Mouse (Mus musculus): Measurements from ENCODE around the gene Olfr71.

Gene Olfr71

GRCm38 (mm10) chr4:43709869-43710268 lies at the start of gene Olfr71:
TSS of gene Olfr71 (minus strand) at chr4:43710255.
- DNase-seq, result no peak

GRCm38 (mm10) chr4:43757213-43757612 lies 47.2 kb upstream of the Olfr71 start:
- no peak for DNase-seq

GRCm38 (mm10) chr4:43745187-43745586 lies 35.1 kb upstream of the Olfr71 start:
- DNase-seq, result peak; percentile 43

GRCm38 (mm10) chr4:43743099-43743498 lies 33.0 kb upstream of the Olfr71 start:
- peak; percentile 21 for DNase-seq

GRCm38 (mm10) chr4:43742637-43743036 lies 32.6 kb upstream of the Olfr71 start:
- no peak for DNase-seq

GRCm38 (mm10) chr4:43741526-43741925 lies 31.5 kb upstream of the Olfr71 start:
- DNase-seq, result no peak

- no peak for DNase-seq
Observed at GRCm38 (mm10) chr4:43738989-43739674, 29.1 kb upstream of the Olfr71 start.

- no peak for DNase-seq
Observed at GRCm38 (mm10) chr4:43737144-43737543, 27.1 kb upstream of the Olfr71 start.

GRCm38 (mm10) chr4:43733186-43733585 lies 23.1 kb upstream of the Olfr71 start:
- DNase-seq, result no peak

- DNase-seq, result no peak
Observed at GRCm38 (mm10) chr4:43732171-43732570, 22.1 kb upstream of the Olfr71 start.

GRCm38 (mm10) chr4:43730750-43731297 lies 20.8 kb upstream of the Olfr71 start:
- DNase-seq, result no peak

GRCm38 (mm10) chr4:43729794-43730550 lies 19.9 kb upstream of the Olfr71 start, which contains the start of gene Spaar:
TSS of gene Spaar (plus strand) at chr4:43730034.
- peak; percentile 75 for DNase-seq

- DNase-seq, result no peak
Observed at GRCm38 (mm10) chr4:43729126-43729525, 19.1 kb upstream of the Olfr71 start.

- peak; percentile 82 for DNase-seq
Observed at GRCm38 (mm10) chr4:43728576-43728954, 18.5 kb upstream of the Olfr71 start.

- DNase-seq, result no peak
Observed at GRCm38 (mm10) chr4:43727718-43728575, 17.9 kb upstream of the Olfr71 start.

- peak; percentile 88 for DNase-seq
Observed at GRCm38 (mm10) chr4:43726995-43727394, 16.9 kb upstream of the Olfr71 start, which contains the start of gene Hrct1. TSS of gene Hrct1 (plus strand) at chr4:43727188.

GRCm38 (mm10) chr4:43726228-43726993 lies 16.4 kb upstream of the Olfr71 start:
- no peak for DNase-seq

GRCm38 (mm10) chr4:43724764-43725163 lies 14.7 kb upstream of the Olfr71 start:
- peak; percentile 65 for DNase-seq

GRCm38 (mm10) chr4:43722191-43722590 lies 12.1 kb upstream of the Olfr71 start:
- no peak for DNase-seq

- DNase-seq, result no peak
Observed at GRCm38 (mm10) chr4:43720491-43721228, 10.6 kb upstream of the Olfr71 start.

- no peak for DNase-seq
Observed at GRCm38 (mm10) chr4:43713652-43714219, 3.7 kb upstream of the Olfr71 start.

Measured in kidney, postnatal 14 days (tissue).